Mouse (Mus musculus) bone marrow, adult 2 months (tissue): ENCODE measurements at regions not wholly inside any gene's neighbourhood (a gene's known extent, or its start where the extent isn't known, plus 50 kb on each side); places are given as distances from the start of the nearest gene placed in this dataset.

Source experiments
- H3K27ac ChIP-seq: fragments of 200-500 bp; 2 replicates; pipeline ENCODE4 v1.5.1; 2012; ENCODE audit warnings: low read depth, mild to moderate bottlenecking, control low read depth, inconsistent platforms, low read length; ENCODE audit not compliant: control insufficient read depth, poor library complexity, insufficient read depth
- H3K4me1 ChIP-seq: fragments of 200-500 bp; 2 replicates; pipeline ENCODE4 v1.6.1; 2011; ENCODE audit warnings: low read length; ENCODE audit not compliant: control insufficient read depth, insufficient read depth
- H3K4me3 ChIP-seq: fragments of 200-500 bp; replicated peaks from 2 replicates; pipeline ENCODE3; 2011; ENCODE audit warnings: mild to moderate bottlenecking, low read depth, low read length, control low read depth; ENCODE audit not compliant: control insufficient read depth
- CTCF ChIP-seq: fragments of 200-500 bp; IDR thresholded peaks from 2 replicates; pipeline ENCODE4 v1.5.1; 2011; ENCODE audit warnings: low read length, control low read depth; ENCODE audit not compliant: control insufficient read depth, insufficient read depth
- POLR2A ChIP-seq: fragments of 200-500 bp; IDR thresholded peaks from 2 replicates; pipeline ENCODE4 v1.6.1; 2011; ENCODE audit warnings: low read depth, mild to moderate bottlenecking, control low read depth, low read length, borderline replicate concordance; ENCODE audit not compliant: control insufficient read depth
- WGBS: fragments of 180-500 bp; shearing (Covaris S2); methylation state at CpG from one replicate; pipeline ENCODE4 v1.1.7; 2018; 5-methylcytosine and 5-hydroxymethylcytosine counted together

- 76% methylated on average over 7 of the region's 7 CpGs for WGBS
- H3K4me1 ChIP-seq: no peaks in the 10 kb centered on the region
- TF ChIP-seq CTCF (no peak), POLR2A (no peak)
- no peak overlapping the region for H3K4me3 ChIP-seq
- no peak overlapping the region for H3K27ac ChIP-seq
These were observed 87.9 kb upstream of the C1qtnf3 start for GRCm38 (mm10) chr15:10864004-10864775.

- Histone ChIP-seq H3K27ac (no peak overlapping the region), H3K4me1 (no peaks in the 10 kb centered on the region), H3K4me3 (no peak overlapping the region)
- 75% methylated on average over 5 of the region's 5 CpGs for WGBS
- TF ChIP-seq POLR2A: no peak
- no peak for TF ChIP-seq CTCF
These were observed 87.0 kb upstream of the C1qtnf3 start for GRCm38 (mm10) chr15:10865109-10865508.

- no peak overlapping the region for H3K27ac ChIP-seq
- TF ChIP-seq CTCF (no peak), POLR2A (no peak)
- no peak overlapping the region for H3K4me3 ChIP-seq
- WGBS: 61% methylated on average over 5 of the region's 5 CpGs
- no peaks in the 10 kb centered on the region for H3K4me1 ChIP-seq
These were observed 85.3 kb upstream of the C1qtnf3 start for GRCm38 (mm10) chr15:10866794-10867193.

DNA sequence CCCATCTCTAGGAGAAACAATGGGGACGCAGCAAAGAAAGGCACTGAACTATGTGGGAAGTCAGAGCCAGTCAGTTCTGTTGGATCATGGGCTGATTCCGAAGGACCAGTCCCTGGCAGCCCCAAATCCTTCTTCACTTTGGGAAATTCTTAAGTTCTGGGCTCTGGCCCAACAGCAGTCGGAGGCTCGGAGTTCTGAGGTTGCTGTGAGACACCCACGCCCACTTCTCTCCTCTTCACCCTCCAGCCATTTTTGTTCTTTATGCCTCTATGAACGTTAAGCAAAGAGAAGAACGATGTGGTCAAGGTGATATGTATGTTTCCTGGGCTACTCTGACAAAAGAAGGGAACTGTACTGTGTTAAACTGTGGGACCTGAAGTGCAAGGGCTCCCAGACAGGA, 84.0 kb upstream of the C1qtnf3 start:
- Histone ChIP-seq H3K4me3 (no peak overlapping the region), H3K4me1 (no peaks in the 10 kb centered on the region), H3K27ac (no peak overlapping the region)
- TF ChIP-seq CTCF (no peak), POLR2A (no peak)
- 81% methylated on average over 7 of the region's 7 CpGs for WGBS

- no peak for TF ChIP-seq POLR2A
- no peak for TF ChIP-seq CTCF
- H3K4me3 ChIP-seq: no peak overlapping the region
- no peak overlapping the region for H3K27ac ChIP-seq
- WGBS: 62% methylated on average over 14 of the region's 14 CpGs
- H3K4me1 ChIP-seq: no peaks in the 10 kb centered on the region
These were observed 83.2 kb upstream of the C1qtnf3 start for GRCm38 (mm10) chr15:10868716-10869585.

DNA sequence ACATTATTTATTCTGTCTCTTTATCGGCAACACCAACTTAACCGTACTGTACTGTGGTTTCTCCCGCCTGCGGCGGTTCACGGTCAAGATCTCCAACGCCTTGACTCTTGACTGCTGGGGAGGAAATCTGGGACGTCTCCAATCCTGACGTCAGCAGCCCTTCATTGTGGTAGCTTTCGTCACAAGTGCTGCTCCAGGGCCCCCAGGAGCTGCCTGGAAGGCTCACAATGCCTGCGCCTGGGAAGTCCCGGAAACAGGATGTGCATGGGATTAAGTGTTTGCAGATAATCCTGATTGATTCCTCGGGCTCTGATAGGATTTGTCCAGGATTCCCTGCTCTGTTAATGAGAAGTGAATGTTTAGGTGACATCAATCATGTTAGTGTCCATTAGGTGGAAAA, 82.3 kb upstream of the C1qtnf3 start:
- H3K4me3 ChIP-seq: no peak overlapping the region
- WGBS: 57% methylated on average over 13 of the region's 13 CpGs

DNA sequence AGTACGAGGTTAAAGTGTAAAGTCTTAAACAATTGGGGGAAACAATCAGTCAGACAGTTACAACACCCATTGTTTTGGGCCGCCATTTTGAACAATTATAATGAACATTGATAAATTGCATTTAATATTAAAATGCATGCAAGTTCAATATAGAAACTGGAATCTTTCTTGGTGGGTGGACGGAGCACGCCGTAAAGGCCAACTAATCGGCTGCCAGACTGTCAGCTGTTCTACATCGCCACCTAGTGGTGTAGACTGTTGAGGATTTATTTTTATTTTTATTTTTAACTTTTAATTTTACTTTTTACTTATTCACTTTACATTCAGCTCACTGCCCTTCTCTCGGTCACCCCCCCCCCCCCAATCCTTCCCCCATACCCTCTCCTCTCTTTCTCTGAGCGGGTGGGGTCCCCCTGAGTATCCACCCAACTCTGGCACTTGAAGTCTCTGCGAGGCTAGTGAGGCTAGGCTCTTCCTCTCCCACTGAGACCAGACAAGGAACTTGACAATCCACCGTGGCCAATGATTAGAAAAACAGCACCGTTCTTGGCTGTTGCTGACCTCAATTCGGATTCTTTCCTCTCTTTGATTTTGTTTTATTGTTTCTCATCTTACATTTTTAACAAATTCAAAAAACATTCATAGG, 79.7 kb upstream of the C1qtnf3 start:
- no peak overlapping the region for H3K27ac ChIP-seq
- WGBS: 11% methylated on average over 13 of the region's 13 CpGs
- TF ChIP-seq POLR2A: no peak
- TF ChIP-seq CTCF: peak; percentile 47
- no peaks in the 10 kb centered on the region for H3K4me1 ChIP-seq
- no peak overlapping the region for H3K4me3 ChIP-seq

More for the DNA sequence above, 82.3 kb upstream of the C1qtnf3 start:
- H3K4me1 ChIP-seq: no peaks in the 10 kb centered on the region
- H3K27ac ChIP-seq: no peak overlapping the region
- TF ChIP-seq POLR2A (no peak), CTCF (no peak)

- Histone ChIP-seq H3K27ac (no peak overlapping the region), H3K4me1 (no peaks in the 10 kb centered on the region), H3K4me3 (no peak overlapping the region)
- 5% methylated on average over 5 of the region's 5 CpGs for WGBS
- TF ChIP-seq POLR2A: no peak
- TF ChIP-seq CTCF: no peak
These were observed 75.8 kb upstream of the C1qtnf3 start for GRCm38 (mm10) chr15:10876328-10876727.

- no peak overlapping the region for H3K27ac ChIP-seq
- 78% methylated on average over 1 of the region's 1 CpGs for WGBS
- H3K4me1 ChIP-seq: no peaks in the 10 kb centered on the region
- no peak for TF ChIP-seq POLR2A
- TF ChIP-seq CTCF: no peak
- H3K4me3 ChIP-seq: no peak overlapping the region
These were observed 70.4 kb upstream of the C1qtnf3 start for GRCm38 (mm10) chr15:10881726-10882125.
